Mouse (Mus musculus) erythroid progenitor cell, adult 5-6 weeks (primary cell): ENCODE results near the gene Olfr368. TPM values are rescaled to one million over a fixed set of nuclear protein-coding genes. Genes with fewer than 3 reads are reported as not detected.

Experiments used
- ATAC-seq: replicated peaks from 2 replicates; pipeline ENCODE4 v1.8.0; 2016; ENCODE audit warnings: moderate number of reproducible peaks, mild to moderate bottlenecking, moderate TSS enrichment, inconsistent platforms; ENCODE audit not compliant: poor library complexity, low FRiP score, severe bottlenecking
- total RNA-seq, 2 experiments: library from RNA; stranded (forward) in 1 of 2; stranded (reverse) in 1 of 2; fragments of 150-400 nt in 1 of 2; fragments of 186-747, 209-891 nt in 1 of 2; gene quantifications; 2 replicates each; pipeline versions ENCODE4 v1.2.3 to v1.2.4; 2015 to 2017; ENCODE audit warnings: low replicate concordance in 2 of 2

Olfr368 gene
- total RNA-seq (2015; ENCODE audit: low replicate concordance) (not detected in 2 replicates), total RNA-seq (2017; ENCODE audit: low replicate concordance) (not detected in 2 replicates)

DNA sequence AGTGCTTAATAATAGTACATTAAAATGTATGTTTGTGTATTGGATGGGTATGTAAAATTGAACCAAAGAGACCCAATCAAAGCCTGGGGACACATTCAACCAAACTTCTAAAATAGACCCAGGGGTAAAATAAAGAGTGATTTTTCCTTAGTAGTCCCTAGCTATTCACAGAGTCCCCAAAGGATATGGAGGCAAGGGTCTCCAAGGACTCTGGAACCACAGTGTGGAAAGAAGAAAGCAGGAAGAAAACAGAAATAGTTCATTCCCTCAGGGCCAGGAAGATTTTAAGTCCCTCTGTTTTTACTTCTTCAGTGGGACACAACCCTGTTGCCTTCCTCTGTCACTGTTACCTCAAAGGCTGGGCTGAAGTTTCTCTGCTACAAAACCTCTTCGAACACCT, at the start of gene Olfr368:
Gene Olfr368 (plus strand): TSS at position 301 of the 400 bp plus-strand sequence.
- ATAC-seq, result no peak

DNA sequence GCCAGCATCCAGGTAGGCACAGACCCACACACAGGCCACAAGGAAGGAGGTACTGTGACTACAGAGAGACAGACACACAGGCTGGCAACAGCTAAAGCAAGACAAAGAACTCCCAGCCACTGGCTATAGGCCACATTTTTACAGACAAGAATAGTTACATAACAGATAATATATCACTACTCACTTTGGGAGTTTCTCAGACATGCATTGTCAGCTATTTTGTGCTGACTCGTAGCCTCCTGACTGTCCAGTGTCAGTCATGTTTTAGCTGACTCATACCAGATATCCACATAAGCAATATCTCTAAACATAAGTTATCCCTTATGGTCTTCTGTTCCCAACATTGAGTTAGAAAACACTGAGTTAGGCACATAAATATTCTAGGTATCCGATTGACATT, 7.0 kb downstream of the Olfr368 start:
- no peak for ATAC-seq

DNA sequence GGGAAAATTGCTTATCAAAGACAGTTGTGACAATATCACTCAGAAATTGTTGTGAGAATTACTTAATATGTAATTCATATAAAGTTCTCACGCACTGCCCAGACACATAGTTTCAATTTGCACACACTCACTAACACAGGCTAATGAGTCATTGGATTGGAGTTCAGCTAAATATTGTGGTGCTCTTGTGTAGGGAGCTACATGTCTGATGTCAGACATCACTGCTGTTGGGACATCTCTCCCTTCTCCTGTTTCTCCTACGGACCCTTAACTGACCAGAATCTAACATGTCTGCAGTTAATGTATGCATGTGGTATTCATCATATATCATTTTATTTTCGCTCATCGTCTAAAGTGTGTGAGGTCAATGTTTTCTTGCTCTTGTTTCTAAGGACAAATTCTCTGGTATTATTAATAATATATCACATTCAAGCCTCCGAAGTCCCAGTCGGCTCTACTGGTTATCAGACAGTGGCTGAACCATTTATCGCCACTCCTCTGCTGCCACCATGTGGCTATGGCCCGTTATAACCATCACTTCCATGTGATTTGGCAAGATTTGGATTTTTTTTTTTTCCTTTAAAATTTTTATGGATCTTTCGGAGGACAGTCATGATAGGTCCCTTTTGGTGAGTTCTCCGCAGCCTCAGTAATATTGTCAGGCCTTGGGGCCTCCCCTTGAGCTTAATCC, 12.3 kb downstream of the Olfr368 start:
- no peak for ATAC-seq

DNA sequence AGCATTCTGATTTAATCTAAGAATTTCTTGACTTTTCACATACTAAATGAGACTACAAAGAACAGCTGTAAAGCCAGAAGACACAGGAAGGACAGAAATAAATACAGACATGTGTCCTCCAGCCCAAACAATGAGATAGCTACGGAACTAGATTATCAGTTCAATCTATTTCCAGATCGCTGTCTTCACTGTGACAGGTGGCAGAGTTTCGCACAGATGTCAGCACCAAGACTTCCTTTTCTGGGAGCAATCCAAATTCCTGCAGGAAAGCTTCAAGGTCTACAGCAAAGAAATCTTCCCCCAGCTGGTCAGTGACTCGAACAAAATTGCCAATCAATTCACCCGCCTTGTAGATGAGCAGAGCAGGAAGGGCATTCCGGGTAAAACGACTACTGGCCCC, 25.4 kb downstream of the Olfr368 start:
- ATAC-seq, result no peak

DNA sequence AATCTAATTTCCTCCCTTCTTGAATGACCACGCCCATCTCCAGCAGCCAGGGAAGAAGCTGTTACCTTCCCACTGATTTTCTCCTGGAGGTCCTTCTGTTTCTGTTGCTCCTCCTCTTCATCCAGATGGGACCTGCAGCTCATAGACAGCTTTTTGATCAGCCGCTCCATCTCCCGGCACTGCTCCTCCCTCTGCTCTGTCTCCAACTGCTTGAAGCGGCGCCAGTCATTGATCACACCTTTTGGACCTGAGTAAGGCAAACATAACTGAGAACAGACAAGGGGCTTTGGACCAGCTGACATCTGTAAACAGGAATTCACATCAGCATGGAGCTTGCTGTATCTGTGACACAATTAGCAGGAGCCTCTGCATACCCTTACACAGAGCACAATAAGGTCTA, 29.3 kb downstream of the Olfr368 start:
- ATAC-seq, result no peak

DNA sequence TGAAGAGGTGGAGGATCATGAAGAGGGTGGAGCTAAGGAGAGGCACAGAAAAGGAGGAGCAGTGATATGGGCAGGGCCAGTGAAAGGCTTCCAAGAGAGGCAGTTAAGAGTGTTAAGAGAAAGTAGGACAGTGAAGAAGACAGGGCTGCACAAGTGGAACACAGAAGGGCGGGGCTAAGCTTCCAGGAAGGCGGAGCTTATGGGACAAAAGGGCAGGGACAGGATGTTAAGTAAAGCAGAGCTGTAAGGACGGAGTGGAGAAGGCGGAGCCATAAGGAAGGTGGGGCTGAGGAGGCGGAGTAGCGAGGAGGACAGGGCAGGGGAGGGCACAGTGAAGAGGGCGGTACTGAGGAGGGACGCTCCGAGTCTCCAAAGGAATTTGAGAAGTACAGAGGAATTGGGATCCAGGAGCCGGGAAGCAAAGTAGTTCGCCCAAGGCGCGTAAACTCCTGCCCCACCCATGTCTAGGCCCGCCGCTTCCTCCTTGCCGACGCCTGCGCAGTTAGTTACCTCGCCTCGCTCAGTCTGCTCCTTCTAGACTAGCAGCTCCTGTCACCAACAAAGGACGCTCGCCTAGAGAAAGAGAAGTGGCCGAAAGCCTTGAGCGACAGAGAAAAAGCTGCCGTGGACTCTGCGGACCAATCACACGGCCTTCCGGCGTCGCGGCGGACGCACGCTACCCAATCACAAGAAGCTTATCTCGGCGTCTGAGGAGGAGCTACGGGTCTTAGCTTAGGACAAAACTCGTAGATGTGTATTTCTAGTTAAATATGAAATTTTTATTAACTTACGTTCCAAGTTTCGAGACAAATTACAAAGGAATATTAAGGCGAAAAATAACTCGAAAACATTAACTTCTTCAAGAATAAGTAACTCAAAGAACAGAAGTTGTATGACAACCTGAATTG, 32.6 kb downstream of the Olfr368 start, which contains the start of gene Pdcl:
Gene Pdcl (minus strand): TSS at position 700 of the 908 bp plus-strand sequence.
- ATAC-seq, result peak; percentile 96

DNA sequence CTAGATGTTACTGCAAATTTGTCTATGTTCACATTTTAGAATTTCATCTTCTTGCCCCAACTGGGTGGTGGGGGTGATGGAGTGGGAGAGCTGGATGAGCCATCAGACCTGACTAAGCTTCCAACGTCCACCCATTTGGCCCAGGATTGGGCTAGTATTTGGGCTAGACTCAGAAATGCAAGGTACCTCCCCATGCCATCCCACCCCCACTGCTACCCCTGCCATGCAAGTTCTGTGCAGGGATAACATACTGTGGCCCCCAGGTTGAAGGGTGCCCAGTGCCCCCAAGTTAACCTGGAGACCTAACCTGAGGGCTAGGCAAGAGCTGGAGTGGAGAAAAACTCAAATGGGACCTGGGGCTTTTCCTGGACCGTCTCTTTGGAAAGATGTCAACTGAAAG, 33.6 kb downstream of the Olfr368 start:
- no peak for ATAC-seq

DNA sequence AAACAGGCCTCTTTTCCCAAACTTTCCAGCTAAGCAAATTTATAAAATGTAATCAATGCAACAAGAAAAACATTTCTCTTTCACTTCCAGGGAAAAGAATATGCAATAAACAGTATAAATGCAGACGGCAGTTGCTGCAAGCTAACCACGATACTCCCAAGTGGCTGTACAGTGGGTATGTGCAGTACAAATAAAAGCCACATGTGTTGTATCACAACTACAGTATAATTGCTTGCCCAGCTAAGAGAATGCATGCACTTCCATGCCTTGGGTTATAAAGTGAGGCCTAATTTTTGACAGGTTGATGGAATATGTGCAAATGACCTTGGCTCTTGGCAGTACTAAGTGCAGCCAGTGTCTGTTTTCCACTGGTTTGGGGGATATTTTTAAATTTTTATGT, 44.3 kb downstream of the Olfr368 start:
- no peak for ATAC-seq

DNA sequence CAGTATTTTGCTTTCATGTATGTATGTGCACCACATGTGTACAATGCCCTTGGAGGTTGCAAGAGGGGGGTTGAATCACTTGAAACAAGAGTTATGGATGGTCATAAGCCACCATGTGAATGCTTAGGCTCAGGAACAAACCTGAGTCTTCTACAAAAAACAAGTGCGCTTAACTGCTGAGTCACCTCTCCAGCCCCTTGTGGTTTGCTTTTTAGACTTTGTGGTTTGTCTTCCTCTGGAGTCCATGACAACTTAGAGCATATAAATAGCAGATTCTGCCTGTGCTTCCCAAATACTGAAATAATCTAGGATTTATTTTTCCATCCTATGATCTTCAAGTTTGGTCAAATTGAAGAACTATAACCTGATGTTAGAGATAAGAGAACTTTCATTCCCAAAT, 49.7 kb downstream of the Olfr368 start:
- ATAC-seq, result no peak

DNA sequence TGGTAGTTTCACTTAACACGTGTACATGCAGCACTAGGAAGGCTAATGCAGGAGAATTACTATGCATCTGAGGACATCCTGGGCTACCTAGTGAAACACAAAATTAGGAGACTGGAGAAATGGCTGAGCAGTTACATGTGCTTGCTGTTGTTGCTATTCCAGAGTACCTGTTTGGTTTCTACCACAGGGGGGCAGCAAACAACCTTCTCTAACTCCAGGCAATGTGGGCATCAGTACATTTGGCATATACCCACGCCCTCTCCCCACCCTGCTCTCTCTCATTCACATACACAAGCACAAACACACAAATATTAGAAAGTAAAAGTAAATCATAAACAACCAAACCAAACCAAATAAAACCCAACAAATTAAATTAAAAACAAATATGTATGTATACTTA, 53.9 kb downstream of the Olfr368 start:
- peak; percentile 90 for ATAC-seq

Other genes with a start within 250 kb of the Olfr368 start
- gene Olfr361, start 237.2 kb upstream of the Olfr368 start, total RNA-seq (2015; ENCODE audit: low replicate concordance), result not detected in 2 replicates
- gene Olfr361, start 237.2 kb upstream of the Olfr368 start, total RNA-seq (2017; ENCODE audit: low replicate concordance), result not detected in 2 replicates
- not detected in 2 replicates for gene Olfr362, start 208.6 kb upstream of the Olfr368 start, total RNA-seq (2015; ENCODE audit: low replicate concordance)
- not detected in 2 replicates for gene Olfr362, start 208.6 kb upstream of the Olfr368 start, total RNA-seq (2017; ENCODE audit: low replicate concordance)
- gene Olfr364-ps1, start 187.2 kb upstream of the Olfr368 start, total RNA-seq (2015; ENCODE audit: low replicate concordance), result not detected in 2 replicates
- gene Olfr364-ps1, start 187.2 kb upstream of the Olfr368 start, total RNA-seq (2017; ENCODE audit: low replicate concordance), result not detected in 2 replicates
- gene Olfr365, start 138.3 kb upstream of the Olfr368 start, total RNA-seq (2015; ENCODE audit: low replicate concordance), result not detected in 2 replicates
- gene Olfr365, start 138.3 kb upstream of the Olfr368 start, total RNA-seq (2017; ENCODE audit: low replicate concordance), result not detected in 2 replicates
- gene Olfr366, start 114.9 kb upstream of the Olfr368 start, total RNA-seq (2015; ENCODE audit: low replicate concordance), result not detected in 2 replicates
- gene Olfr366, start 114.9 kb upstream of the Olfr368 start, total RNA-seq (2017; ENCODE audit: low replicate concordance), result not detected in 2 replicates
- gene Pdcl, start 32.8 kb downstream of the Olfr368 start, total RNA-seq (2015; ENCODE audit: low replicate concordance), result 18.4 and 24.3 TPM in 2 replicates
- 11.5 and 26.7 TPM in 2 replicates for gene Pdcl, start 32.8 kb downstream of the Olfr368 start, total RNA-seq (2017; ENCODE audit: low replicate concordance)
- gene Rc3h2, start 96.4 kb downstream of the Olfr368 start, total RNA-seq (2015; ENCODE audit: low replicate concordance), result 37.8 and 40.7 TPM in 2 replicates
- gene Rc3h2, start 96.4 kb downstream of the Olfr368 start, total RNA-seq (2017; ENCODE audit: low replicate concordance), result 48.0 and 62.0 TPM in 2 replicates
- gene Zbtb26, start 116.6 kb downstream of the Olfr368 start, total RNA-seq (2015; ENCODE audit: low replicate concordance), result 5.4 and 9.2 TPM in 2 replicates
- gene Zbtb26, start 116.6 kb downstream of the Olfr368 start, total RNA-seq (2017; ENCODE audit: low replicate concordance), result 6.4 and 8.0 TPM in 2 replicates
- 6.5 and 14.3 TPM in 2 replicates for gene Zbtb6, start 116.7 kb downstream of the Olfr368 start, total RNA-seq (2015; ENCODE audit: low replicate concordance)
- 13.2 and 22.3 TPM in 2 replicates for gene Zbtb6, start 116.7 kb downstream of the Olfr368 start, total RNA-seq (2017; ENCODE audit: low replicate concordance)
- 5.4 and 5.9 TPM in 2 replicates for gene Rabgap1, start 116.8 kb downstream of the Olfr368 start, total RNA-seq (2015; ENCODE audit: low replicate concordance)
- 15.4 and 21.3 TPM in 2 replicates for gene Rabgap1, start 116.8 kb downstream of the Olfr368 start, total RNA-seq (2017; ENCODE audit: low replicate concordance)
- gene Gpr21, start 189.8 kb downstream of the Olfr368 start, total RNA-seq (2015; ENCODE audit: low replicate concordance), result 1.3 and 1.4 TPM in 2 replicates
- 0.26 and 0.83 TPM in 2 replicates for gene Gpr21, start 189.8 kb downstream of the Olfr368 start, total RNA-seq (2017; ENCODE audit: low replicate concordance)